Mouse (Mus musculus) adrenal gland, postnatal 25 days (tissue): ENCODE measurements around the gene Epha2. TPM values are rescaled to one million over a fixed set of nuclear protein-coding genes. Genes with fewer than 3 reads are reported as not detected.

Experiments
- microRNA-seq, 2 experiments: library from miRNA; unstranded; fragments of <30 nt; microRNA quantifications; one replicate each; pipeline ENCODE4 v1.2.0; 2021
- total RNA-seq: library from RNA; stranded (reverse); gene quantifications from 2 replicates; pipeline ENCODE4 v1.2.3, GENCODE M21; 2021

The Epha2 gene
- total RNA-seq, 1 experiment from 2014 or later: 19.3 TPM

Small RNA genes lying within 50 kb of the gene (microRNA-seq; reads per million reads assigned to microRNA genes)
- 0 reads per million in 2 experiments for gene Gm25690

Other genes with a start within 250 kb of the Epha2 start
- 10.2 and 16.1 TPM in 2 replicates for gene Crocc, start 240.7 kb upstream of the Epha2 start, total RNA-seq
- 56.2 and 67.2 TPM in 2 replicates for gene Necap2, start 222.9 kb upstream of the Epha2 start, total RNA-seq
- gene Spata21, start 212.9 kb upstream of the Epha2 start, total RNA-seq: not detected in 2 replicates
- gene Szrd1, start 161.5 kb upstream of the Epha2 start, total RNA-seq: 95.3 and 115 TPM in 2 replicates
- 19.7 and 24.8 TPM in 2 replicates for gene Fbxo42, start 153.3 kb upstream of the Epha2 start, total RNA-seq
- gene Rsg1, start 87.3 kb upstream of the Epha2 start, total RNA-seq: 1.4 and 1.7 TPM in 2 replicates
- gene Arhgef19, start 61.7 kb upstream of the Epha2 start, total RNA-seq: 32.6 and 44.2 TPM in 2 replicates
- gene Fam131c, start 67.0 kb downstream of the Epha2 start, total RNA-seq: 1.8 and 2.1 TPM in 2 replicates
- gene Clcnka, start 97.5 kb downstream of the Epha2 start, total RNA-seq: not detected in 2 replicates
- not detected in 2 replicates for gene Clcnkb, start 114.8 kb downstream of the Epha2 start, total RNA-seq
- gene Hspb7, start 119.5 kb downstream of the Epha2 start, total RNA-seq: 0.33 TPM in 1 of 2 replicates, not detected in the other
- not detected in 2 replicates for gene Srarp, start 134.9 kb downstream of the Epha2 start, total RNA-seq
- gene Zbtb17, start 143.4 kb downstream of the Epha2 start, total RNA-seq: 18.6 and 19.6 TPM in 2 replicates
- 70.0 and 79.4 TPM in 2 replicates for gene Spen, start 237.4 kb downstream of the Epha2 start, total RNA-seq